Mouse (Mus musculus): ENCODE data around the gene Rdh5. TPM values are rescaled to one million over a fixed set of nuclear protein-coding genes. Genes with fewer than 3 reads are reported as not detected.

Rdh5 gene
- total RNA-seq, 2 experiments from 2014 or later = 3.5 to 4.1 TPM

- DNase-seq = peak; percentile 47 to 56
- intact Hi-C loops (cut with DNase I) = no loop called here
Observed at GRCm38 (mm10) chr10:128910066-128910841, 12.4 kb downstream of the Rdh5 start.

GRCm38 (mm10) chr10:128909567-128910028, 13.1 kb downstream of the Rdh5 start:
- peak; percentile 85 to 86 for DNase-seq
- intact Hi-C loops (cut with DNase I) = no loop called here

DNA sequence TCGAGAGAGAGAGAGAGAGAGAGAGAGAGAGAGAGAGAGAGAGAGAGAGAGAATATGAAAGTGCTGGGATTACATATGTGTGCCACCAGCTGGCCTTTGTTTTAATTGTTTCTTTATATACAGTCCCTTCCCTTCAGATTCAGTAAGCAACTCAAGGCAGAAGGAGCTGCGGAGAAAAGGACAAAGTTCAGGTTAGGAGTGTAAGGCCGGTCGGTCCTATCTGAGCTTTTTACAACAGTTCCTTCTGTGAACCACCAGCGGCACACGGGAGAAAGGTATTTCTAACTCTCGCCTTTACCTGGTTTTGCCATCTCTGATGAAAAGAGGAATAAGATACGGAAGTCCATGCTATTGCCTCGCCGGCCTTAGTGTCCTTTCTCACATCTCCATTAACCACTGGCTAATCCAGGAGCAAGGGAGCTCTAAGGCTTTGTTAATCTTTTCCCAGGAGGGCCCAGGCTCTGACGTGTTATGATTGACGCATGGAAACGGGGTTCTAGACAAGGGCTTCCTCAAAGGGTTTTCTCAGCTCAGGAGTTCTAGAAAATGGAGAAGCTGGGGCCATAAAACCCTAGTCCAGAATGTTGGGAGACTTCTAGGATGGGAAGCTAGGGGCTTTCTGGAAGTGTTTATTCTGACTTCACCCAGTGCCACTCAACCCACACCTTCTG, 13.8 kb downstream of the Rdh5 start:
- DNase-seq = no peak
- intact Hi-C loops (cut with DNase I) = no loop called here

- DNase-seq = no peak
- intact Hi-C loops (cut with DNase I) = no loop called here
Observed at GRCm38 (mm10) chr10:128904812-128905211, 17.9 kb downstream of the Rdh5 start.

DNA sequence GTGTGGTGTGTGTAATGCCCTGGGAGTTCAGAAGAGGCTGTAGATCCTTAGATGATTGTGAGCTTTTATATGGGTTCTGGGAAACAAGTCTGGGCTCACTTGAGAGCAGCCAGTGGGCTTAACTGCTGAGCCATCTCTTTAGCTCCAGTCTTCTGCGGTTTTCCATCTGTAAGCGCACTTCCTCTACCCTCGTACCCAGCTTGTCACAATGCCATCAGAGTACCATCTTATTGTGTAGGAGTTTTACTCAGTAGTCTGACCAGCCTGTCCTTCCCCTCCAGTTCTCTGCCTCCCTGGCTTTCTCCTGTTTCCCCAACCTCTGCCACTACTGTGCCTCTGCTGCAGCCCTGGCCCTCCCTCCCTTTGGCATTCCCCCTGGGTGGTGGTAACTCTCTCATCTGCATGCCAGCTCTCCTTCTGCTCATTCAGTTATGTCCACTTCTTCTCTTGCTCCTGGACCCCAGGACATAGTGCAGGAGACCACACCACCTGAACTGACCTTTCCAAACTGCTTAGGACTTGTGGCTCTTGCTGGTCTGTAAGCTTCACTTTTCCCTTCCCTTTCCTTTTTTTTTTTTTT, 20.2 kb downstream of the Rdh5 start:
- intact Hi-C loops (cut with DNase I) = no loop called here
- DNase-seq = no peak

- intact Hi-C loops (cut with DNase I) = no loop called here
- no peak for DNase-seq
Observed at GRCm38 (mm10) chr10:128901409-128901808, 21.3 kb downstream of the Rdh5 start.

DNA sequence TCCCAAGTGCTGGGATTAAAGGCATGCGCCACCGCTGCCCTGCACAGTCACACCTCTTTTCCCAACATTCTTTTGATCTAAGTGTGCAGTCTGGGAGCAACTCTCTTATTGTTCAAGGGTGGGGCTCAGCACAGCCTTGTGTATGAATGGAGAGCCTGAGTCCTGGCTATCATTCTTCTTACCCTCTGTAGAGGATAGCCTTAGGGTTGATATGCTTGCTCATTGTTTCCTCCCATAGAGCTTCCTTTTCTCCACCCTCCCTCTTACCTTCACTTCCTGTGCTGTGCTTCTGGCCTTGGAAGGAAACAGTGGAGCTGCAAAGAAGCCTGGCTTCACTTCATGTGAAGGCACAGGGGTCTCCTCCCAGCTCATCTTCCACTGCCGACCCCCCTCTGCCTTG, 22.0 kb downstream of the Rdh5 start, which contains the start of gene Cd63:
Cd63 (plus strand) TSS at position 292 of the 400 bp plus-strand sequence.
- DNase-seq = no peak
- intact Hi-C loops (cut with DNase I) = no loop called here

- intact Hi-C loops (cut with DNase I) = no loop called here
- DNase-seq = no peak
Observed at GRCm38 (mm10) chr10:128899759-128900490, 22.8 kb downstream of the Rdh5 start.

DNA sequence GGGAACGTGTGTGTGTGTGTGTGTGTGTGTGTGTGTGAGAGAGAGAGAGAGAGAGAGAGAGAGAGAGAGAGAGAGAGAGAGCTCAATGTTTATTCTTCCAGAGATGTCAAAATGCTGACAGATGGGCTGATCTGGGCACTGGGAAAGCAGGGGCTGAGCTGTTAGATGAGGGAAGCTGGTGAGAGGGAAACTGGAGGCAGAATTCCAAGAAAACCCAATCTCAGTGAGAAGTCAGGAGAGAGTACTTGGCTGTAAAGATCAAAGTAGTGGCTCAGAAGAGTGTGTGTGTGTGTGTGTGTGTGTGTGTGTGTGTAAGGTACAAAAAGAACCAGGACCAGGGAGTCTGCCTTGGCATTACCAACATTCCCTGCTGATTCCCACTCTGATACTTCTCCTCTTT, 25.2 kb downstream of the Rdh5 start:
- intact Hi-C loops (cut with DNase I) = no loop called here
- no peak for DNase-seq

DNA sequence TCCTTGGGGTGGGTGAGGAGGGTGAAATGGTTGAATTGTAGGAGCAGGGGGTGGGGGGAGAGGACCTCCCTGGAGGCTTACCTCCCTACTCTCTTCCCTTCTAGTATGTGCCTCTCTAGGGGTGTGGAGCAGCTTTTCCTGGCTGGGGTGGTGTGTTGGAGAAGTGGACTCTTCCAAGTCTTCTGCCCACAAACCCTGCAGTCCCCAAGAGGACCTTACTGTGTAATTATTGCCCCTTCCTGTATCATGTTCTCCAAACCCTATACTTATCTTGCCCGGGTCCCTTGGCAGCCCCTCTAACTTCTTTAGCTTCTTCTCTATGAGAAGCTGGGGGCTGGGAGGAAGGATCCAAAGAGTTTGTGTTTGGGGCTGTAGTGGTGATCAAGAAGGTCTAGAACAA, 25.9 kb downstream of the Rdh5 start:
- intact Hi-C loops (cut with DNase I) = no loop called here
- DNase-seq = no peak

- no peak for DNase-seq
- intact Hi-C loops (cut with DNase I) = loop anchor here (2.0 kb wide), 2 partner anchors 51 to 165 kb away; no protein-coding TSS in a partner anchor
Observed at GRCm38 (mm10) chr10:128895952-128896693, 26.6 kb downstream of the Rdh5 start.

DNA sequence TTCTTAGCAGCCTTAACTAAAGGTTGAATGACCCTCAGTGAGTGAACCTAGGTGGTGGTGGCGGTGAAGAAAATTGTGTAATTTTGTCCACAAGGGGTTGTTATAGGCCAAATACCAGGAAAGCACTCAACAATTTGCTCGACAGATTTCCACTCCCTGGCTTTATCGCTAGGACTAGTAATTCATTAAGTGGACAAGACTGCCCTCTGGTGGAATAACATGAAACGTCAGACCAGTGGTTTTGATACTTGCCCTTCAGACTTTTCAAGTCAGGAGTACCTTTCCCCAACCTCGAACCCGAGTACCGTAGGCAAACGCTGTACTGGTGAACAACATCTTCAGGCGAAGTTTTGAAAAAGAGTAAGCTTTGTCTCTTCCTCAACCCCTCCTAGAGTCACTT, 27.3 kb downstream of the Rdh5 start:
- peak in 1 of 2 experiments; percentile 58 for DNase-seq
- intact Hi-C loops (cut with DNase I) = loop anchor here (2.0 kb wide), 2 partner anchors 51 to 165 kb away; no protein-coding TSS in a partner anchor

- DNase-seq = no peak
- intact Hi-C loops (cut with DNase I) = no loop called here
Observed at GRCm38 (mm10) chr10:128892246-128892645, 30.4 kb downstream of the Rdh5 start.

DNA sequence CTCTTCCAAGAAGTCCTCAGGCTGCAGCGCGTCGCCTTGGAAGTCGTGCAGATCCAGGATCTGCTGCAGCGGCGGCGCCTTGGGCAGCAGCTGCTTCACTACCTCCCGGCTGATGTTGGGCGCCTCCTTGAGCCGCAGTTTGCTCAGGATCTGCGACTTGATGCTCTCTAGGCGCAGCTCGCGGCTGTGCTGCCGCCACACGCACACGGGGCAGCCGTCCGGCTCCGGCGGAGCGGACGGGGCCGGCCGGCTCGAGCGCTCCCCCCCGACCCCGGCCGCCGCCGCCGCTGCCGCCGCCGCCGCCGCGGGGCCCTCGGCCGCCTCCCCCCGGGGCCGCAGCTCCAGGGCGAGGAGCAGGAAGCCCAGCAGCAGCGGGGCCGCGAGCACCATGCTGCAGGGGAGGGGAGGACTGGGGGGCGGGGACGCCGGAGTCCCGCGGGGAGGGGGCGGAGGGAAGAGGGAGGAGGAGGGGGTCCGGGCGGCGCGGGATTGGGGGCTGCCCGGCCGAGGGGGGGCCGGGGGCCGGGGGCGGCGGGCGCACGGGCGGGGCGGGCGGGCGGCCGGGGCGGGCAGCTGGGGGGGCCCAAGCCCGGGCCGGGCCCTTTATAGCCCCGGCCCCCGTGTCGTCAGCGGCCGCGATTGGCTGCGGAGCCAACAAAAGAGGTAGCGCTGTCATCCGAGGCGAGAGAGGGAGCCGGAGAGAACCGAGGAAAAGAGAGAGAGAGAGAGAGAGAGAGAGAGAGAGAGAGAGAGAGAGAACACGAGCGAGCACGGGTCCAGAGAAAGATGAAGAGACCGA, 31.2 kb downstream of the Rdh5 start, which contains the start of gene Gdf11:
Gdf11 (minus strand) TSS at position 423 of the 799 bp plus-strand sequence.
- intact Hi-C loops (cut with DNase I) = no loop called here
- peak in 1 of 2 experiments; percentile 27 for DNase-seq

GRCm38 (mm10) chr10:128890383-128891295, 32.0 kb downstream of the Rdh5 start:
- intact Hi-C loops (cut with DNase I) = no loop called here
- no peak for DNase-seq

GRCm38 (mm10) chr10:128889846-128890245, 32.8 kb downstream of the Rdh5 start:
- no peak for DNase-seq
- intact Hi-C loops (cut with DNase I) = no loop called here

GRCm38 (mm10) chr10:128888941-128889827, 33.5 kb downstream of the Rdh5 start:
- intact Hi-C loops (cut with DNase I) = no loop called here
- DNase-seq = no peak

All from gastrocnemius, postnatal 36 days (tissue).